Mouse (Mus musculus) testis, adult 2 months (tissue): ENCODE measurements around the gene Rflnb.

Experiments
- CTCF ChIP-seq: fragments of 200-500 bp; IDR thresholded peaks from 2 replicates; pipeline ENCODE4 v1.5.1; 2012; ENCODE audit warnings: low read depth, mild to moderate bottlenecking, inconsistent platforms, low read length, moderate library complexity; ENCODE audit not compliant: control insufficient read depth, insufficient read depth, insufficient replicate concordance
- POLR2A ChIP-seq: fragments of 200-500 bp; IDR thresholded peaks from 2 replicates; pipeline ENCODE4 v1.6.1; 2012; ENCODE audit warnings: low read depth, mild to moderate bottlenecking, inconsistent platforms, low read length, moderate library complexity; ENCODE audit not compliant: control insufficient read depth

- no peak for TF ChIP-seq CTCF
- no peak for TF ChIP-seq POLR2A
Observed at GRCm38 (mm10) chr11:75985948-75986347, 41.6 kb downstream of the Rflnb start.
